Mouse (Mus musculus) CH12.LX (cell line): Measurements from ENCODE around the gene S1pr1.

Source experiments
- CHD1 ChIP-seq: IDR thresholded peaks from 2 replicates; pipeline ENCODE4 v1.6.1; 2012; ENCODE audit warnings: low read depth, low read length, improper control_type of control experiment, inconsistent platforms
- CTCF ChIP-seq, 2 experiments: IDR thresholded peaks in 1 of 2; conservative IDR thresholded peaks in 1 of 2; 2 replicates each; pipeline ENCODE4 v1.5.1; 2011 to 2012; ENCODE audit warnings: low read depth in 2 of 2, low read length in 2 of 2, improper control_type of control experiment in 1 of 2, inconsistent platforms in 1 of 2, mild to moderate bottlenecking in 1 of 2, moderate library complexity in 1 of 2
- GABPA ChIP-seq: IDR thresholded peaks from 2 replicates; pipeline ENCODE4 v1.6.1; 2012; ENCODE audit warnings: low read depth, low read length, improper control_type of control experiment, inconsistent platforms; ENCODE audit not compliant: insufficient replicate concordance
- MEF2A ChIP-seq: IDR thresholded peaks from 2 replicates; pipeline ENCODE4 v1.6.1; 2014; ENCODE audit warnings: low read depth, mild to moderate bottlenecking, inconsistent platforms, low read length, improper control_type of control experiment, borderline replicate concordance
- POLR2A ChIP-seq: IDR thresholded peaks from 2 replicates; pipeline ENCODE4 v1.6.1; 2011; ENCODE audit warnings: low read depth, mild to moderate bottlenecking, improper control_type of control experiment, low read length

- no peak for TF ChIP-seq MEF2A
- no peak; the same call in 1 of the 2 replicates for TF ChIP-seq CHD1
- TF ChIP-seq GABPA = no peak
- peak; percentile 87 to 90 for TF ChIP-seq CTCF (conservative IDR thresholded peaks at IDR 0.05 in 1 of 2, IDR thresholded peaks at IDR 0.05 in 1 of 2; ENCODE audit: low read depth in 2 of 2, low read length in 2 of 2)
- no peak for TF ChIP-seq POLR2A
These were observed 2.1 kb downstream of the S1pr1 start for GRCm38 (mm10) chr3:115712808-115713200.
